Mouse (Mus musculus) heart, adult 18-20 months (tissue): Measurements from ENCODE around the gene Ncs1. TPM values are rescaled to one million over a fixed set of nuclear protein-coding genes. Genes with fewer than 3 reads are reported as not detected.
A peak's percentile ranks its signal among the peaks of the same experiment; 100 is the strongest.

Source experiments
- DNase-seq, 2 experiments: peaks; one replicate each; pipeline ENCODE4 v3.0.0; 2021 to 2022; ENCODE audit warnings: mixed read lengths in 1 of 2
- total RNA-seq, 2 experiments: library from RNA; stranded (reverse); gene quantifications; 2 replicates each; pipeline ENCODE4 v1.2.3; 2021

The Ncs1 gene
- total RNA-seq, 2 experiments from 2014 or later: 12.2 to 12.7 TPM

- DNase-seq: no peak
These were observed 1.4 kb upstream of the Ncs1 start for GRCm38 (mm10) chr2:31244216-31244615.

- peak in 1 of 2 experiments; percentile 9 for DNase-seq
These were observed 572 bp upstream of the Ncs1 start for GRCm38 (mm10) chr2:31245051-31245450.

- no peak for DNase-seq
These were observed 788 bp downstream of the Ncs1 start for GRCm38 (mm10) chr2:31246251-31246971.

- DNase-seq: no peak
These were observed 3.2 kb downstream of the Ncs1 start for GRCm38 (mm10) chr2:31248856-31249255.

GRCm38 (mm10) chr2:31252167-31252566, 6.5 kb downstream of the Ncs1 start:
- no peak for DNase-seq

- DNase-seq: no peak
These were observed 7.8 kb downstream of the Ncs1 start for GRCm38 (mm10) chr2:31253463-31253862.

GRCm38 (mm10) chr2:31254806-31255205, 9.2 kb downstream of the Ncs1 start:
- DNase-seq: no peak

GRCm38 (mm10) chr2:31255952-31256938, 10.6 kb downstream of the Ncs1 start:
- peak; percentile 66 to 79 for DNase-seq

GRCm38 (mm10) chr2:31257096-31257495, 11.5 kb downstream of the Ncs1 start:
- peak; percentile 31 to 41 for DNase-seq

GRCm38 (mm10) chr2:31258609-31259366, 13.2 kb downstream of the Ncs1 start:
- peak; percentile 87 to 88 for DNase-seq

- no peak for DNase-seq
These were observed 13.8 kb downstream of the Ncs1 start for GRCm38 (mm10) chr2:31259367-31259920.

GRCm38 (mm10) chr2:31260549-31260948, 14.9 kb downstream of the Ncs1 start:
- DNase-seq: no peak

GRCm38 (mm10) chr2:31263039-31263461, 17.4 kb downstream of the Ncs1 start:
- DNase-seq: peak; percentile 44 to 63

- DNase-seq: peak; percentile 77 to 79
These were observed 18.2 kb downstream of the Ncs1 start for GRCm38 (mm10) chr2:31263746-31264378.

- no peak for DNase-seq
These were observed 21.8 kb downstream of the Ncs1 start for GRCm38 (mm10) chr2:31267447-31267846.

- no peak for DNase-seq
These were observed 23.0 kb downstream of the Ncs1 start for GRCm38 (mm10) chr2:31268631-31269030.

GRCm38 (mm10) chr2:31269188-31269587, 23.6 kb downstream of the Ncs1 start:
- DNase-seq: no peak

GRCm38 (mm10) chr2:31269847-31270246, 24.2 kb downstream of the Ncs1 start:
- no peak for DNase-seq

- DNase-seq: no peak
These were observed 24.8 kb downstream of the Ncs1 start for GRCm38 (mm10) chr2:31270470-31270869.

GRCm38 (mm10) chr2:31271071-31271470, 25.4 kb downstream of the Ncs1 start:
- no peak for DNase-seq

GRCm38 (mm10) chr2:31274993-31275392, 29.4 kb downstream of the Ncs1 start:
- no peak for DNase-seq
